Mouse (Mus musculus) gastrocnemius, postnatal 14 days (tissue): Measurements from ENCODE around the gene Dctn1. TPM values are rescaled to one million over a fixed set of nuclear protein-coding genes. Genes with fewer than 3 reads are reported as not detected.
A peak's percentile ranks its signal among the peaks of the same experiment; 100 is the strongest.

Experiments used
- DNase-seq: peaks from one replicate; pipeline ENCODE4 v3.0.0; 2021; ENCODE audit warnings: mixed read lengths
- intact Hi-C: fragments of 180-260 bp; cut with DNase I; formaldehyde crosslinking; loops from one replicate; pipeline ENCODE4 v1.15.1; 2025; ENCODE audit warnings: low total_unique reads
- total RNA-seq, 2 experiments: library from RNA; stranded (reverse); gene quantifications; 2 replicates each; pipeline ENCODE4 v1.2.3; 2021

The Dctn1 gene
- total RNA-seq, 2 experiments from 2014 or later: 116 to 120 TPM

- peak; percentile 53 for DNase-seq
- intact Hi-C loops: loop anchor here (5.0 kb wide), 1 partner anchor 45 kb away; the partner anchor contains the start of gene Mogs
Measured at GRCm38 (mm10) chr6:83161921-83162641, 3.6 kb upstream of the Dctn1 start.

DNA sequence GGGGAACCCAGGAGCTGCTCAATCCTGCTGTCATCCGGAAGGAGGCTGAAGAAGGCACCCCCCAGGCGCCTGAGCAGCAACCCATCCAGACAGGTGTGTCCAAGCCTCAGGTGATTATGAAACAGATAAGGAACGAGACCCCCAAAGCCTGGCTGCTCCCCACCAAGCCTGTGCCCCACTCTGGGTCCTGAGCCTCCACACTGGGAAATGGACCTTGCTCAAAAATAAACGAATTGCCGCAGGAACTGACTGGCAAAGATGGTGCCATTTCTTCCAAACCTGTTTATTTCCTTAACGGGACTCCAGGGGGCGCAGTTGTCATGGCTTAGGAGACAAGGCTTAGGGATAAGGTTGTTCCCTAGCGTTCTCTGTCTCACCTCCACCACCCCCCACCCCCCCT lies 3.0 kb upstream of the Dctn1 start:
- DNase-seq: peak; percentile 54
- intact Hi-C loops: loop anchor here (5.0 kb wide), 1 partner anchor 45 kb away; the partner anchor contains the start of gene Mogs

- intact Hi-C loops: no loop called here
- no peak for DNase-seq
Measured at GRCm38 (mm10) chr6:83165026-83165606, 604 bp upstream of the Dctn1 start.

DNA sequence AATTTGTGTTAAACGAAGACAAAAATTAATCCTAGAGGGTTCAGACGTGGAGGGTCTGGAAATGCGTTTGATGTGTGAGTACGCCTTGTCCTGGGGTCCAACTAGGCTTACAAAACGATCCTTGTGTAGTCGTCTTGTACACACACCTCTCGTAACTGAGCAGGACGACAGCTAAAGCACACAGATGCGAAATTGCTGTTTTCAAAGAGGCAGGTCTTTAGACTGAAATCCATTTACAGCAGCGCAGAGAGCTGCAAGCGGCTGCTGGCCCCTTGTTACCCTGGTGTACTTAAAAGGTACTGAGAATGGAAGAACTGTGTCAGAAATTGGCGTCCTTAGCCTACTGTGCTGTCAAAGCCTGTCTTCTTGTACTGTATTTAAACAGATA lies 517 bp downstream of the Dctn1 start:
- no peak for DNase-seq
- intact Hi-C loops: no loop called here

DNA sequence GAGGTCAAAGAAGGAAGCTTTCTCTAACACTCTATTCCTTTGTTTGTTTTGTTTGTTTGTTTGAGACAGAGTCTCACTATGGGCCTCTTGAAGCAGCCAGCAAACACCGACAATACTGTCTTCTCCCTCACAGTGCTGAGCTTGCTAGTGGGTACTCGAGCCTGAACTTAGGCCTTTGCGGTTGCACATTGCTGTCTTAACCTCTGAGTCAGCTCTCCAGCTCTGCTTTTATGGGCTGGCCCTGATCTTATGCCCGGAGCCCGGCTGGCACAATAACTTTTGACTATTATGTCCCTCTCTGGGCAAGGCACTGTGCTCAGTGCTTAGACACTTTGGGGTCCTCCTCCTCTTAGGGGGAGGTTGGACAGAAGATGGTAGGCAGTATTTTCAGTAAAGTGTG lies 4.2 kb downstream of the Dctn1 start:
- intact Hi-C loops: no loop called here
- DNase-seq: no peak

DNA sequence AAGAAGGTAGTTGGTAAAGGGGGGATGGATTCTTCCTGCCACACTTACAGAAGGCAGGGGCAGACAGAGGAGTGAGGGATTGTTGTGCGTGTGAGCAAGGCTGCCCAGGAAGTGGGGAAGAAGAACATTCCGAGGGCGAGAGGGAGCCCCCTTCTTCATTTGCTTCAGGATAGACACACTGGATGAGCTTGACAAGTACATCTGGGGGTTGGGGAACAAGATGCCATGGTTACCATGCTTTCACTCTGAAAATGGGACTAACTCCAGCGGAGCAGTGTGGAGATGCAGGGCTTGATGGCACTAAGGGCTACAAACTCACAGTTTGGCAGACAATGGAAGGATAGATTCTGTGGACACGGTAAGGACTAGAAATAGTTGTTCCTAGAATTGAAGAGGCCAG lies 5.3 kb downstream of the Dctn1 start:
- DNase-seq: no peak
- intact Hi-C loops: no loop called here

GRCm38 (mm10) chr6:83172240-83172920 lies 6.7 kb downstream of the Dctn1 start:
- intact Hi-C loops: no loop called here
- DNase-seq: no peak

GRCm38 (mm10) chr6:83175996-83176395 lies 10.3 kb downstream of the Dctn1 start:
- intact Hi-C loops: no loop called here
- peak; percentile 68 for DNase-seq

DNA sequence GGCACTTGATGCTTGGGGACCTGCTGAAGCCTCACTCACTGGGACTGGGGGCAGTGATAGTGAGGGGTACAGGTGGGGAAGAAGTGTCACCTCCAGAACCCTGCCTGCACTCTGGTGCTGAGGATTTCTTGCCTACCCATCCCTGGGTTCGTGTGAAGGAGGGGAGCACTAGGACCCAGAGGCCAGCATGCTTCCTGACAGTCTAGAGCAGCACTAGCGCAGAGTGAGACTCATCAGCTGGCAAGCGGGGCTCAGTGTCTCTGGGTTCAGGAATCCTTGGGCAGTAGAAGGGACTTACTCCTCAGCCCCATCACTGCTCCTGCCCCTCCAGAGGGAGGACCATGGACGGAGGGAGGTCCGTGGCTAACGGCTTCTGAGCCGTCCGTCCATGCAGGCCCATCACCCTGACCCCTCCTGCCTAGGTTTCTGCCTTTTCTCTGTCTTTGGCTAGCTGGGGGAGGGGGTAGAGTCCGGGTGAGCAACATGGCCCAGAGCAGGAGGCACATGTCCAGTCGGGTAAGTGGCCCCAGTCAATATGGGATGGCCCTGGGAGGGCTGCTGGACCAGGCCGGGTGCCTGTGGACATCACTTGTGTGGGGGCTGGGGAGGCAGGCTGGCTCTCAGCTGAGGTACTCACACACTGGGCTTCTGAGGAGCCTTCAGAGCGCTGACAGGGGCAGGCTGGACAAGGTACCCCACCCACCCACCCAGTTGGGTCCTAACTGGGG lies 13.8 kb downstream of the Dctn1 start:
- DNase-seq: peak; percentile 59
- intact Hi-C loops: no loop called here

- no peak for DNase-seq
- intact Hi-C loops: no loop called here
Measured at GRCm38 (mm10) chr6:83180605-83181004, 14.9 kb downstream of the Dctn1 start.

DNA sequence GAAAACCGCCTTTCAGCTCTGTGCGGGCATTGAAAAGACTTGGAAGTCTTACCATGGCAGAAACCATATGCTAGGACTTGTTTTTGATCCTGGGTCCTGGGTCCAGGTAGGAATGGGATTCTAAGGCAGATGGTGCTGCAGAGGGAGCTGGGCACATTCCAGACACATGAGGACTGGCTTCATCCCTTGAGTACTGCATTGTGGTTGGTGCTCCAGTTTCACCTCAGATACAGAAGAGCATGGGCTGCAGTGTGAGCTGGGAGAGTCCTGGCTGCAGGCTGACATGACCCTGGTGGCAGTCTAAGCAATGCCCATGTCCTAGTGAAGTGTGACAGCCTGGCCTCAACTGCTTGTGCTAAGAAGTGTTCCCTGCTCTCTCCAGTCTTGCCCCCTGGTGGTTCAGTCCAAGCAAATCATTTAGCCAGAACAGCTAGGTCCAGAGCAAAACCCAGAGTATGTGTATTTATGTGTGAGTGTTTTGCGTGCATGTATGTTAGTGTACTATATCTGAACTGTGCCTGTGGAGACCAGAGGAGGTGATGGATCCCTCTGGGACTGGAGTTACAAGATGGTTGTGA lies 19.2 kb downstream of the Dctn1 start:
- no peak for DNase-seq
- intact Hi-C loops: no loop called here

- intact Hi-C loops: no loop called here
- DNase-seq: peak; percentile 69
Measured at GRCm38 (mm10) chr6:83185895-83186861, 20.5 kb downstream of the Dctn1 start.

- intact Hi-C loops: no loop called here
- DNase-seq: no peak
Measured at GRCm38 (mm10) chr6:83186946-83187345, 21.2 kb downstream of the Dctn1 start.

- no peak for DNase-seq
- intact Hi-C loops: no loop called here
Measured at GRCm38 (mm10) chr6:83193571-83193970, 27.9 kb downstream of the Dctn1 start.

GRCm38 (mm10) chr6:83197345-83198004 lies 31.8 kb downstream of the Dctn1 start:
- intact Hi-C loops: no loop called here
- peak; percentile 47 for DNase-seq

DNA sequence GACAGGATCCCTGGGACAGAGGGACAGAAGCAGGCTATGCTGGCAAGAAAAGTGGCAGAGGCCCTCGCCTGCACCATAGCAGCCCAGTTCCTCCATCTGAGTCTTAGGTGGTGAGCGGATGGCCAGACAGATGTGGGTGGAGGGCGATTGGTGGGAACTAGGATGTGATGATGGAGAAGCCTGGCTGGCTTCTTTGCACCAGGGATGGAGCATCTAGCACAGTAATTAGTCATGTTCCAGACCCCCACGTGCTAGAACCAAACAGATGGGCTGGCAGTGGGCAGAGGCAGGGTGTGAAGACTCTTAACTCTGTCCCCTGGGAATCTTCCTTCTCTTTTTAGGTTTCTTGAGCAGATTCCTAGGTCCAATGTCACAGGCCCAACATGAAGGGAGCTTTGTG lies 37.6 kb downstream of the Dctn1 start:
- intact Hi-C loops: no loop called here
- no peak for DNase-seq

DNA sequence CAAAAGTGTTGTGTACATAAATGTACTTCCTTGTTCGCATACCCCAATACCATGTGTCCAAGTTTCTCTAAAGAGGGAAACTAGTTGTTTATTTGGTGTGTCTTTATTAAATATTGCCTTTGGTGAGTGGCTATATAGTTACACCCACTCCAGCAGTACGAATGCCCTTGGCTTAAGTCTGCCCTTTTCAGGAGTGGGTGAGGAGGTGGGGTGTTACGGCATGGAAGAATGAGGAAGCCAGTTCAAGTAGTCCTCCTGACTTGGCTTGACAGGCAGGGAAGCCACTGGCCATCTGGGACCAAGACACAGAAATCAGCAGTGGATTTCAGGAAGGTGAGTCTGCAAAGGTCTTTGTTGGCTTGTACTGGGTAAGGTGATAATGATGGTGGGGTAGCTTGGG lies 40.1 kb downstream of the Dctn1 start:
- no peak for DNase-seq
- intact Hi-C loops: no loop called here

- no peak for DNase-seq
- intact Hi-C loops: no loop called here
Measured at GRCm38 (mm10) chr6:83206321-83206720, 40.6 kb downstream of the Dctn1 start.
